Mouse (Mus musculus): ENCODE measurements around the gene Gpm6b.

Gpm6b gene

DNA sequence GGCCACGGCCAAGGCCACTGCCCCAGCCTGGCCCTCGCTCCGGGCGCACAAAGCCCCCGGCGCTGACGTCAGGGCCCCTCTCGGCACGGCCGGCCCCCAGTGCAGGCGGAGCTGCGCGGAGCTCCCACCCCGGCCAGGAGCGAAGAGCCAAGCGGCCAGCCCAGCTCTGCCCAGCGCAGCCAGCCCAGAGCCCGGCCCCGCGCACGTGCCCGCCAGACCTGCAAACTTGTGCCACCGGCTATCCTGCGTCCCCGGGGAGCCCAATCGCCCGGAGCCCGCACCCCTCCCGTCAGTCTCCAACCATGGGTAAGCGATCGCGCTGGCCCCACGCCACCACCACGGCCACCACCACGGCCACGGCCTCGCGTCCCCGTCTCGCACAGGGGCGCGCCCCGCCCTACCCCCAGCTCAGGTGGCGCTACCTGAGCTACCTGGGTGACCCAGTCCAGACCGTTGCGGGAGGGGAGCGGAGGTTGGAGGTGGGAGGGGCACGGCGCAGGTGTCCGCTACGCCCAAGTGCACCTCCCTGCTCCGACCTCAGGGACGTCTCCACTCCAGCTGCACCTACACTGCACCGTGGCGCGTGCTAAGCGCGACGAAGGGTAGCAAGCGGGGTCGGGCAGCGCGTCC, at the start of gene Gpm6b:
Gene Gpm6b, plus strand, starts transcription at position 81 of the 630 bp plus-strand sequence.
- DNase-seq (ENCODE audit: low read depth, low spot score), result no peak

DNA sequence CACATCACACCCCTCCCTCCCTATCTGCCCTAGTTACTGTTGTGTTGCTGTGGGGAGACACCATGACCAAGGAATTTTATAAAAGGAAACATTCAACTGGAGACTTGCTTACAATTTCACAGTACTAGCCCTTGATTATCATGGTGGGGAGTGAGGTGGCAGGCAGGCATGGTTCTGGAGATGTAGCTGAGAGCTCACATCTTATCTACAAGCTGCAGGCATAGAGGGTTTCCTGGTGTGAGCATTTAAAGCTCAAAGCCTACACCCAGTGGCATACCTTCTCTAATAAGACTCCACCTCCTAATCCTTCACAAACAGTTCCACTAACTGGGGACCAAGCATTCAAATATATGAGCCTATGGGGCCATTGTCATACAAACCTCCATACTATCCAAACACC, 42.4 kb upstream of the Gpm6b start:
- DNase-seq (ENCODE audit: low read depth, low spot score), result no peak

- DNase-seq (ENCODE audit: low read depth, low spot score), result no peak
Measured at GRCm38 (mm10) chrX:166198266-166198665, 40.4 kb upstream of the Gpm6b start.

DNA sequence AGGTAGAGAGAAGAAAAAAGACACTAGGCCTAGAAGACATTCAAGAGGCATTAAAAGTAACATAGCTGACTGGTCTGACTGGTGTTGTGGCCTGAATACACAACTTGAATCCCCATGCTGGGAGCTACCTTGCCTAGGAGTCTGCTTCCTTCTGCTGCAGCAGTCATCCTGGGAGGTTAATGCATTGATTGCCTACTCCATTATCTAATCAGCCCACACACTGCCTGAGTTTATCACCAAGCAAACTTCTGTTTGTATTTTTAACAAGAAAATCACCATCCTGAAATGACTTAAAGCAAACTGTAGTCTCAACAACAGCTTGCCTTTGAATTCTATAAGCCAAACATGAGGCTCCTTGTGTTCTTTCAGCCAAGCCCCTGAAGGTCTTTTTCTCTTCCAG, 38.9 kb upstream of the Gpm6b start:
- no peak for DNase-seq (ENCODE audit: low read depth, low spot score)

- no peak for DNase-seq (ENCODE audit: low read depth, low spot score)
Measured at GRCm38 (mm10) chrX:166214576-166214975, 24.1 kb upstream of the Gpm6b start.

- no peak for DNase-seq (ENCODE audit: low read depth, low spot score)
Measured at GRCm38 (mm10) chrX:166216248-166216647, 22.5 kb upstream of the Gpm6b start.

GRCm38 (mm10) chrX:166216720-166217119, 22.0 kb upstream of the Gpm6b start:
- DNase-seq (ENCODE audit: low read depth, low spot score), result no peak

GRCm38 (mm10) chrX:166219331-166219730, 19.4 kb upstream of the Gpm6b start:
- no peak for DNase-seq (ENCODE audit: low read depth, low spot score)

GRCm38 (mm10) chrX:166226856-166227255, 11.9 kb upstream of the Gpm6b start:
- DNase-seq (ENCODE audit: low read depth, low spot score), result no peak

DNA sequence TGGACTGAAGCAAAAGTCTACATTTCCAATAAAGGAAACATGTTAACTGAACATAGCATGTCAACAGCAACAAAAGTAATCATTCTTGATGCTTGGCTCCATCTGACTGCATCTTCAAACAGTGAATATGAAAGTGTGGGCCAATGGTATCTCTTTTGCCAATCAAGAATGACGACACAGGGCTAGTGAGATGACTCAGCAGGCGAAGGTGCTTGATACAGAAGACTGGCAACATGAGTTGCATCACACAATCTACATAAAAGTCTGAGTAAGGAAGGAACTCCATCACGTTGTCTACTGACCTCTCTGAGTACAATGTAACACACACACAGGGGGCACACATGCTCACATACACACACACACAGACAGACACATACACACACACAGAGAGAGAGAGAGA, 9.0 kb upstream of the Gpm6b start:
- no peak for DNase-seq (ENCODE audit: low read depth, low spot score)

- DNase-seq (ENCODE audit: low read depth, low spot score), result no peak
Measured at GRCm38 (mm10) chrX:166230515-166231267, 8.0 kb upstream of the Gpm6b start.

DNA sequence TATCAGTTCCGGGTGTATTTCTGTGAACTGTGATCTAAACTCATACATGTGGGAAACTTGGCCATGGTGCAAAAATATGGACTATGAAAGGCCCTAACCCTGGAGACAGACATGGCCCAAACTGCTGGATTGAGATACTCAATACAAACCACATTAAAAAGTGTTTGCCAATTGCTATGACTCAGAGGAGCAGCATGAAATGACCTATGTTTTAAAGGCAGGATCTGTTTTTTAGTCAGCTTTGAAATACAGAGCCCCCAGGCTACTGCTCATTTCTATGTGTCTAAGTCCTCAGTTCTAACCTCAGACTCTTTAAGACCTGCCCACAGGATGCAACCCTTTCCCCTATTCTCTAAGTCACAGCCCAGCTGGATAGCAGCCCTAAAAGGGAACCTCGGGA, 2.6 kb upstream of the Gpm6b start:
- DNase-seq (ENCODE audit: low read depth, low spot score), result no peak

DNA sequence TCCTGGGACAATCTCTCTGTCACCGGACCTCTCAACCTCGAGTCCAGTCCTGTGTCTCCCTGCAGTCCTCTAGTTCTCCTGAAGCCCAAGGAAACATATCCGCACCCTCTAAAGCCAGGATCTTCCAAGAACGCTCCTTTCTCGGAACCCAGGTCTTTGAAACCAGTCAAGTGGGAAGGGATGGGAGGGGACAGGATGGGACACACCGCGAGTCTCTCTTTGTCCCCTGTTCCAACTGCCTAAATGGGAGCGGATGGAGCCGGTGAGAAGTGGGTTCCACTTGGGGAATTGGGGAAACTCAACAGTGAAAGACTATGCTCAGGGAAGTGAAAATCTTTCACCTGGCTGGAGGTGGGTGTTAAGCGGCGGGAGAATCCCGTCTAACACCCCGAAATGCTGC, 809 bp downstream of the Gpm6b start:
- no peak for DNase-seq (ENCODE audit: low read depth, low spot score)

GRCm38 (mm10) chrX:166240751-166241150, 2.0 kb downstream of the Gpm6b start:
- no peak for DNase-seq (ENCODE audit: low read depth, low spot score)

DNA sequence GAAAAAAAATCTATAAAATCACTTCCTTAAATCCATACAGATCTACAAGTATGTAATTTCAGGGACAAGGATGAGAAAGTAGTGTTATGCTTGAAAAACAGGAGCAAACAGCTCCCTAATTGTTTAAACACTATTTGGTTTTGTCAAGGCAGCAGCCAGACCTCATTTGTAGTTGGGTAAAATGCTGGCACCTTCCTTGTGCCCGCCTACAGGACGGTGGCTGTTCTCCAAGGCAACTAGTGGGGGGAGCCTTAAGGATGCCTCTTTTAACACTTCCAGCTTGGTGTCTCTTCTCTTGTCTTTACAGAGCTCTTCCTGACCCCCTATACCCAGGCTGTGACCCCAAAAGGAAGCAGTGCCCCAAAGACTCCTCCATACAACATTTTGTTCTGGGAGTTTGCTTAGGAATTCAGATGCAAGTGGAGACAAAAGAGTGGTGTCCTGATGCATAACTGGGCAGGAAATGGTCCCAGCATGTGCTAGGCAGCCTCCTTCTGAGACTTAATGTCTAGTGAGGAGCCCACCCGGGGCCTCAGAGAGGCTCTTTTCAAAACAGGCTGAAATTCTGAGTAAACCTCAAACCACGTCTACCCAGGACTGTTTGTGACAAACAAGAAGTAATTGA, 4.7 kb downstream of the Gpm6b start:
- no peak for DNase-seq (ENCODE audit: low read depth, low spot score)

GRCm38 (mm10) chrX:166271489-166271888, 32.8 kb downstream of the Gpm6b start:
- no peak for DNase-seq (ENCODE audit: low read depth, low spot score)

DNA sequence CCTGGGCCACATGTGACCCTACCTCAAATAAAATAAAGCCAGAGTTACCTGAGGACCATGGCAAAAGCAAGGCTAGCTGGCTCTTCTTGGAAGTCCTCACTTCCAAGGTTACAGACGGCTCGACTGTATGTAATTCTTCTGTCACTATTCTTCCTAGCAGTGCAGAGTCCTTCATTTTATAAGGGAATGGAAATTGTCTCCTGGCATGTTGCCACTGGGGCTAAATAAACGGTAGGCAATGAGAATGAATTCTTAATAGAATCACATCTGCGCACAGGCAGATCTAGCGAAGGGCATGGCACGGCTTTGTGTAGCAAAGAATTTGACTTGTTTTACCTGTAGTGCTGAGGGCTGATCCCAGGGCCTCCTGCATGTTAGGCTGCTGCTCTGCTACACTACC, 33.9 kb downstream of the Gpm6b start:
- DNase-seq (ENCODE audit: low read depth, low spot score), result no peak

DNA sequence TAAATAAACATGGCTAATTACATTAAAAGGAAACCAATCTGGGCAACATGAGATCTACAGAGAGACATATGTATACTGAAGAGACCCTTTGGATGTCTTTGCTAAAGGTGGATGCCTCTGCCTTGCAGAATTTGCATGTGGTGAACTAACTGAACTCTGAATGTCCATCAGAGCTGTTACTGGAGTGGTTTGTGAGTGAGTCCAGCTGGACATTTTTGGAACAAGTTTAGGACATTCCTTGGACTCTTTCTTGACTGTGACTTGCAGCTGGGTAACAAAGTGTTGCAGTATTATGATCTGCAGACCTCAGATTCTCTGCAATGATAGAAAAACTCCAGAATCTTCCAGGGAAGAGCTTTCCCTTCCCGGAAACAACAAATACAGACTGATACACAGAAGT, 41.1 kb downstream of the Gpm6b start:
- DNase-seq (ENCODE audit: low read depth, low spot score), result no peak

DNA sequence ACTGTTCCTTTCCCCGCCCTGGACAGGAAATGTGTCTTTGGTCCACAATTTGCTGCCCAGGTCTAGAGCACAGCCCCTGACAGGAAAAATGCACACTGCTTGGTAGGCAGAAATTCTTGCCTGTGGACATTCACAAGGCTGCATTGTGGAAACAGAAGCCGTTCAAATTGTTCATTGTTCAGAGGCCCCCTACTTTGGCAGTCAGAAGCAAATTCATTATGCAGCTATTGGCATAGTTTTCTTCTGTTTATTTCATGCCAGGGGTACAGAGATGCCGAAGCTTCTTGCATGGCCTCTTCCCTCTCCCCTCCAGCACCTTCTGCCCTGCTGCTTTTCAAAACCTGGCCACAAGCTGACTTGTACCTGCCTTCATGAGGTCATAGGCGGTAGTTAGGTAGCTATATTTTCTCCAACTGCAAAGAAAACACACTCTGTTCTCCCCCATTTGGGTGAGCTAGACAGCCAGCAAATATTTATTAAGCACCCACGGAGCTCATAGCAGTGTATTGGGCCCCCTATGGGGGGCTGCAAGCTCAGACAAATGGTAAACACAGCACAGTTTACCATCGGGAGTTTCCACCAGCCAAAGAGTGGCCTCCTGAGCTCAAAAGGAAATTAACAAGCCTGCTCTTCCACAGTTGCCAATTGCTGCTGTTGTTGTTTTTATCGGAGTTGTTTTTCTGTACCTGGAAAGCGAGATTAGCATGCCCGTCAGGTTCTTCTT, 48.2 kb downstream of the Gpm6b start:
- no peak for DNase-seq (ENCODE audit: low read depth, low spot score)

GRCm38 (mm10) chrX:166291266-166291665, 52.6 kb downstream of the Gpm6b start:
- DNase-seq (ENCODE audit: low read depth, low spot score), result no peak

DNA sequence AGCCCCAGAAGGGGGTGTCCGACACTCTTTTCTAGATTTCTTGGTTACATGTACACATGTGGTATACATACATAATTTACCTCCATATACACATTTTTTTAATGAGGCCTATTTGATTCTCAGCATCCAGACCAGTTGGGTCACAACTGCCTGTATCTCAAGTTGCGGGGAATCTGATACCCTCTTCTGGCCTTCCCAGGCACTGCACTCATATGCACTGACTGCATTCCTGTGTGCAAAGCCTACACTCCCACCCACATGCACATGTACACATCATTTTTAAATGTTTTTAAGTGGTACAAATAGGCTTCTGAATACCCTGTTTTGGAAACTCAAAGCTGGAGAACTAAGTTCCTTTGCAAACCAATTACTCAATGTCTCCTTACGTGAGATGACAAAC, 54.8 kb downstream of the Gpm6b start:
- no peak for DNase-seq (ENCODE audit: low read depth, low spot score)

- DNase-seq (ENCODE audit: low read depth, low spot score), result no peak
Measured at GRCm38 (mm10) chrX:166302791-166303190, 64.1 kb downstream of the Gpm6b start.
